Mouse (Mus musculus) ES-CJ7 (cell line): Measurements from ENCODE around the gene Ralgps2.

Experiments used
- DNase-seq: peaks from one replicate; pipeline ENCODE4 v3.0.0; 2011; ENCODE audit warnings: low read depth, low spot score

The Ralgps2 gene

GRCm38 (mm10) chr1:156939251-156940141, at the start of gene Ralgps2:
Gene Ralgps2, minus strand, starts transcription at chr1:156939626.
- peak; percentile 62 for DNase-seq

- DNase-seq: no peak
These were observed 48.1 kb upstream of the Ralgps2 start for GRCm38 (mm10) chr1:156987576-156987975.

- no peak for DNase-seq
These were observed 47.4 kb upstream of the Ralgps2 start for GRCm38 (mm10) chr1:156986641-156987345.

GRCm38 (mm10) chr1:156985657-156986640, 46.5 kb upstream of the Ralgps2 start:
- no peak for DNase-seq

- DNase-seq: peak; percentile 95
These were observed 43.8 kb upstream of the Ralgps2 start for GRCm38 (mm10) chr1:156983009-156983870.

- DNase-seq: no peak
These were observed 42.5 kb upstream of the Ralgps2 start for GRCm38 (mm10) chr1:156981975-156982374.

GRCm38 (mm10) chr1:156979722-156980121, 40.3 kb upstream of the Ralgps2 start:
- DNase-seq: peak; percentile 29

GRCm38 (mm10) chr1:156978656-156979055, 39.2 kb upstream of the Ralgps2 start:
- no peak for DNase-seq

GRCm38 (mm10) chr1:156973857-156974256, 34.4 kb upstream of the Ralgps2 start:
- DNase-seq: no peak

GRCm38 (mm10) chr1:156972391-156972790, 33.0 kb upstream of the Ralgps2 start:
- DNase-seq: no peak

GRCm38 (mm10) chr1:156971206-156971811, 31.9 kb upstream of the Ralgps2 start:
- no peak for DNase-seq

- DNase-seq: no peak
These were observed 31.2 kb upstream of the Ralgps2 start for GRCm38 (mm10) chr1:156970641-156971040.

GRCm38 (mm10) chr1:156968107-156968506, 28.7 kb upstream of the Ralgps2 start:
- peak; percentile 74 for DNase-seq

GRCm38 (mm10) chr1:156964586-156964932, 25.1 kb upstream of the Ralgps2 start:
- DNase-seq: no peak

GRCm38 (mm10) chr1:156963871-156964585, 24.6 kb upstream of the Ralgps2 start:
- DNase-seq: no peak

GRCm38 (mm10) chr1:156961481-156962265, 22.2 kb upstream of the Ralgps2 start:
- DNase-seq: peak; percentile 60

GRCm38 (mm10) chr1:156959004-156959403, 19.6 kb upstream of the Ralgps2 start:
- DNase-seq: no peak

- no peak for DNase-seq
These were observed 17.9 kb upstream of the Ralgps2 start for GRCm38 (mm10) chr1:156957360-156957759.
